Mouse (Mus musculus): Measurements from ENCODE around the gene Ngp.
A peak's percentile ranks its signal among the peaks of the same experiment; 100 is the strongest.

Gene Ngp

DNA sequence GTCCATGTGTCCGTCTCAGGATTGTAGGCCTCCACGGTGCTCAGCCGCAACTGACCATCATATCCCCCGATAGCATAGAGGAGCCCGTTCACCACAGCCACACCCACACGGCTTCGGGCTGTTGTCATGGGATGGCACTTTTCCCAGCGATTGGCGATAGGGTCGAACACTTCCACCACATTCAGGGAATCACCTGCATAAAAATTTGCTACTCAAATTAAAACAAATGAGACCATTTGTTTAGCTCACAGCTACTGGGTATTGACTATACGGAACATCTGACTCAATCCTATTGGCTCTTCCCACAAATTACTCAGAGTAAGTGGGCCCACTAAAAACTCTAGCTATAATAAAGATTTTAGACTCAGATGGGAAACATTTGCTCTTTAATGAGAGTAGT, 16.5 kb downstream of the Ngp start:
- DNase-seq (ENCODE audit: low spot score) = no peak

DNA sequence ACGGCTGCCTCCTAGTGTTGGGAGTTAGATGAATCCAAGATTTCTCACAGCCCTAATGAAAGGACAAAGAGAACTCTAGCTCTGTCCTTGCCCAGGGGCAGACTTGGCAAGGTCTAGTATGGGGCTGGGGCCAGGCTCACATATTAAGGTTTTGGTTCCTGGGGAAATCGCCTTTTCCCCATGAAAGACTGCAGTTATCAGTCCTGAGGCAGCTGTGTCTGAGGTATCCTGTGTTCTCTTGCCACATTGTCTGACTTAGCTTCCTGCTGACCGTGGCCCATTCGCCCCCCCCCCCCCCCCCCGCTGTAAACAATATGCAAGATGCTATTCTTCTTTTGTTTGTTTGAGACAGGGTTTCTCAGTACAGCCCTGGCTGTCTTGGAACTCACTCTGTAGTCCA, 20.5 kb downstream of the Ngp start:
- DNase-seq (ENCODE audit: low spot score) = no peak

DNA sequence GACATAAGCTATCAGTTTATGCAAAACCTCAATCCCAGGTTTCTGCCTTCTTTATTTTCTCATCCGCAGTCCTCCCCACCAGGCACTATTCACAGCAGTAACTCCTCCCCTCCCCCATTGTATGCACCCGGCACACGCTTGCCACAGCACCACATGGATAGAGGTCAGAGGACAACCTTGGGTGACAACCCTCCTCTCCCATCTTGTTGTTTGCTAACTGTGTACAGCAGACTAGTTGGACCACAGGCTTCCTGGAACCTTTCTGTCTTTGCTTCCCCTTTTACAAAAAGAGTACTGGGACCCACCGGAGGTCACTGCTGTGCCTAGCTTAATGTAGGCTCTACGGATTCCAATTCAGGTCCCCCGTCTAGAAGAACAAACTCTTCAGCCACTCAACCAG, 21.0 kb downstream of the Ngp start:
- DNase-seq (ENCODE audit: low spot score) = no peak

DNA sequence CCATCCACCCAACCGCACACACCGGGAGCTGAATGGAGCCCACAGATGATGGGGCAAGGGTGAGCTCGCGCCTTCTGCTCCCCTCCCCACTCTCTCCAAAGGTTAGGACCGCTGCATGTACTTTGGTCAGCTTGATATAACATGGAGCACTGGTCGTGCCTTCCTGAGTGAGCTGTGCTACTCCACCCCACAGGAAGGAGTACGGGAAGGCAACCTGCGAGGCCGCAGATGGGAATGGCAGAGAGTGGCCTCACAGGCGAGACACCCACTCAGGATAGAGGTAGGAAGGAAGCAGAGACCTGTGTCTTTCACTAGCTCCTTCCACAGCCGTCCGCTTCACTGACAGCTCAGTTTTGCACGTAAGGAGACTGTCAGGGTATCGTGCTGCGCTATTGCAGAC, 28.8 kb downstream of the Ngp start:
- no peak for DNase-seq (ENCODE audit: low spot score)

DNA sequence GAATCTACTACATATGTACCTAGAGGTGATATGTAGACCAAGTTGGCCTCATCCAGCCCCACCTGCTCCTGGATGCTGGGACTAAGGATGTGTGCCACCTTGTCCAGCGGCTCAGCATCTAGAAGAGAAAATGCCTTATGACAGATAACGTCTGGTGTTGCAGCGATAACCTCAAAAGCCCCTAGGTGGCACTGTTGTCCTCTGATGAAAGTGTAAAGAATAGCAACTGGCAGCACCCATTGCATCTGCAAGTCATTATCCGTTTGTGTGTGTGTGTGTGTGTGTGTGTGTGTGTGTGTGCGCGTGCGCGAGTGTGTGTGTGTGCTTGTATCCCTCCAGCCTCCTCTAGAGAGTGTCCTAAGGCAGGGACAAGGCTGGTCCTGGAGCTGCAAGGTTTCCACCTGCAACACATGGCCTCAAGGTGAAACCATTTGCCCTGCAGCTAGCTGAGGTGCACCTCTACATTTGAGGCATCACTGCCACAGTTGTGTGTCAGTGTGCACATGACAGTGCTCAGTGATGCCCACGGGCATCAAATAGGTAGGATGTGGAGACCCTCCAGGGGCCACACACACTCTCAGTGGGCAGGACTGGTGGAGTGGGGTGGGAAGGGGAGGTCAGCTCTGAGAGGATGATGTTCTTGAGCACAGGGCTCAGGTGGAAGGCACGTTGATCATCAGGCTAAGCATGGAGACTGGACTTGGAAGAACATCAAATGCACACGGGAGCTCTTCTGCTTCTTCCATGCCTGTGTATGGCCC, 29.5 kb downstream of the Ngp start:
- DNase-seq (ENCODE audit: low spot score) = peak; percentile 23

DNA sequence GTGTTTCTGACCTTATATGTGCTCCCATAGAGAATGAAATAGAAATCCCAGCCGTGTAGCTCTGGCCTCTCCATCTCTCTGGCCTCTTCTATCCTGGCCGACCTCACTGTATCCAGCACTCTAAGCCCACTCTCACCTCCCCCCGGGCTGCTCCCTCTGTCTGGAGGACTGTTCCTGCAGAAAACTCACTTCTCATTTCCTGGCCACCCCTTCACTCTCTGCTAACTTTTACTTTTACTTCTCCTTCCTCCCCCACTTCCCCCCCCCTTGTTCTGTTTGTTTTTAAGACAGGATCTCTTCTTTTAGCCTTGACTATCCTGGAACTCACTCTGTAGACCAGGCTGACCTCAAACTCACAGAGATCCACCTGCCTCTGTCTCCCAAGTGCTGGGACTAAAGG, 33.0 kb downstream of the Ngp start:
- no peak for DNase-seq (ENCODE audit: low spot score)

DNA sequence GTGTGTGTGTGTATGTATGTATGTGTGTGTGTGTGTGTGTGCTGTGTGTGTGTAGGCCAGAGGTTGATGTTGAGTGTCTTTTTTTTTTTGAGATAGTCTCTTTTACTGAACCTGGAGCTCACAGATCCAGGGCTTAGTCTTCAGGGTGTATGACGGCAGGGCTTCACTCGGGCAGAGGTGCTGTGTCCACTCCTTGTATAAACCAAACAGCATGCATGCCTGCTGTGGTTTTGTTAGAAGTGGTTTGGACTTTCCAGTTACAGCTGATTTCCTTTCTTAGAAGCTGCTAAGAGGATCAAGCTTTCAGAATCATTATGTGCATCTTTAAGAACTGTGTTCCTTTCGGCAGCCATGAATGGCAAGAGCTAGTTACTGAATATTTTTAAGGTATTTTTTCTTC, 38.4 kb downstream of the Ngp start:
- no peak for DNase-seq (ENCODE audit: low spot score)

DNA sequence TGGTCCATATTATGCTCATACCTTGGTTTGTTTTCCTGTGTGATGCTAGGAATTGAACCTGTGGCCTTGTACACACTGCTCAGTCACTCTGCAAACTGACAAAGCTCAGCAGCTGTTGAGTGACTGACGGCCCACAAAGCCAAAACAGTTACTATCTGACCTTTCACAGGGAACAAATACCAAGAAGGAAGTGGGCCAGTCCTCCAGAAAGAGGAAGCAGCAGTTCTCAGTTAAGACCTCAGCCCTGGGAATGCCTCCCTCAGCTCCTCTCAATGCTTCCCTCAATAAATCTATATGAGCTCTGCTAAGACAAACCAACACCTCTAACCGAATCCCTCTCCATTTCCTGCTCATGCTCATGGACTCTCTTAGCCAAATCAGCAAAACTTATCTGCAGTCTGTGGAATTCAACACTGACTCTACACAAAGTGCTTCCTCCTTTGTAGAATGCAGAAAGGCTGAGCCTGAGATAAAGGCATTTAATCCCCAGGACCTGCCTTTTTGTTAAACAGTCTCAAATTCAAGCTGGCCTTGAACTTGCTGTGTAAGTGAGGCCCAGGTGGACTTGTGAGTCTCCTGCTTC, 39.7 kb downstream of the Ngp start:
- DNase-seq (ENCODE audit: low spot score) = no peak

DNA sequence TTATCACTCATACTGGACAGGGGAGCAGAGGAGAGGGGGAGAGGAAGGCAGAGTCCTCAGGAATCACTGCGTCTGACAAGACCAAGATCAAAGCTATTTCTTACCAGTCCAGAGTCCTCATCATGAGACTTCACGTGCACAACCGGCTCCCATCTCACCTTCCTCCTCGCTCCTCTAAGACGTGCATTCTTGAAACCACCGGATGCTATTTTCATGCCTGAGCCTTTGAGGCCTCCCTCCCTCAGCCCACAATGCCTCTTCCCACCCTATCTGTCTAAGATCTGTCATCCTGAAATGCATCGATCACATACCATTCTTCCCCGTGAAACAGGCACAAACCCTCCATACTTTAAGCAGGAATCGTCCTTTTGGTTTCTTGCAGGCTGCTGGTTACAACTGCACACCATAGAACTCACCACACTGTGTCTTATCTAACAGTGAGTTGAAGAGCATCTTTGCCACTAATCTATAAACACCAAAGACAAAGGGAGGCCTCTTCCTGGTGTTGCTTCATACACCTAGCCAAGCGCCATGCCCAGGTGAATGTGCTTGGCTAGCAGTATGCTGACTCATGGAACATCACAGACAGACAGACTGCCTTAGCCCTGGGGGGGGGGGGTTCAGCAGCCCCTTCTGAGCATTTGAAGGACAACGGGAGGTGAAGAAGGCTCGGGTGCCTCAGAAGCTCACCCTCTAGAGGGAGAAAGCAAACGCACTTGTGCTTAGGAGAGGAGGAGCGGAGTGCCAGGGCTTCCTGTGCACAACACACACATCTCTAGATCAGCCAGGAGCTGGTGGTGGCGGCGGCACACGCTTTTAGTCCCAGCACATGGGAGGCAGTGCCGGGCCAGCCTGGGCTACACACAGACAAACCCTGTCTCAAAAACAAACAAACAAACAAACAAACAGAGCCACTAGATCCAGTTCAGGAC, 41.6 kb downstream of the Ngp start:
- no peak for DNase-seq (ENCODE audit: low spot score)

DNA sequence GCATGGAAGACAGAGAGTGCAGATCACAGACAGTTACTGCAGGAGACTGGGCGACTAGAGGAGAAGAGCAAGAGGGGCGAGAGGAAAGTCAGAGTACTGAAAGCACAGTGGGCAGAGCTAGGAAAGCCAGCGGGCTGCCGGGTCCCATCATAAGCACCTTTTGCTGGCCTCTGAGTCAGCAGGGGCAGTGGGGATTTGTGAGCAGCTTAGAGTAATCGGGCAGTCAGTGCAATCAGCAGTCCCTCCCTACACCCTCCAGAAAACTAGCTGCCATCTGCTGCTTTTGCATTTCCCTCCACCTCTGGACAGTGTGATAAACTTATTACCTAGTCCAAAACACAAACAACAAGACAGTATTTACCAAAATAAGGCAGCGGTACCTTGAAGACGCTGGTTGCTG, 42.8 kb downstream of the Ngp start:
- no peak for DNase-seq (ENCODE audit: low spot score)

DNA sequence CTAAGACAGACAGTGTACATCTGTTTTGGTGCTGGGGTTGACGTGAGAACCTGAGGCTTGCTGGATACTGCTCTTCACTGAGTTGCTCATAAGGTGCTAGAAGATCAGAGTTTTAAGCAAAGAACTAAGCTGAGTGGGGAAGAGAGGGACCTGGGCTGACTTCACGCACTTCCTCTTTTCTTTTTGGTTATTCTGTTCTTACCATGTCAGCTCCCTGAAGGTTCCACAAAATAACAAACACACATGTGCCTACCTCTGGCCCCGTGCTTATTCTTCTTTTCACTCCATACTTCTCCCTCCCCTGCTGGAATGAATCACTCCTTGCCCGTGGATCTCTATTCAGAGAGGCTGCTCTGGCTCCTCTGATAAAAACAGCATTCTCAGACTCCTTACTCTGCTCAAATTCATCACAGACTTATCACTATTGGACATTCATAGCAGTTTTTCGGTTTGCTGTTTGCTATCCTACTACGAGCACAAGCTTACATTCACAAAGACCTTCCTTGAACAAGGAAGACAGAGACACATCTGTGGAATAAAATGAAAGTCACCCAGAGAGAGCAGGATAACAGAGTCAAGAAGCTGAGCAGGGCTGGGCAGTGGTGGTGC, 44.5 kb downstream of the Ngp start:
- DNase-seq (ENCODE audit: low spot score) = no peak

DNA sequence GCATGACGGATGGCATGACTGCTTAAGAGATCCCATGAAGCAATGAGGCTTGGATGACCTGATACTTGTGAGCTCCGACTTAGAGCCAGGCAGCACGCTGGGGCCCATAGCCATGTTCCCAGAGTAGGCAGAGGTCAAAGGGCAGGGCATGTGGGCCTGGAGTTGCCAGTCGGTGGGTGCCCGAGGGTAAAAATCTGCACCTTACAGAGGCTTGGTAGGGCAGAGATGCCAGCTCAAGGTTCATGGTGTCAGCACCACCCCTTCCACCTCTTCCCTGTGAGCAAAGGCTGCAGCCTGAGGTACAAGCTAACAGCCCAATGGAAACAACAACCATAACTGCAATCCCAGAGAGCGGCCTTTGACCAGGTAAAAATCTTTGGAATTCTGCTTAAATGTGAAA, 45.8 kb downstream of the Ngp start:
- DNase-seq (ENCODE audit: low spot score) = no peak

DNA sequence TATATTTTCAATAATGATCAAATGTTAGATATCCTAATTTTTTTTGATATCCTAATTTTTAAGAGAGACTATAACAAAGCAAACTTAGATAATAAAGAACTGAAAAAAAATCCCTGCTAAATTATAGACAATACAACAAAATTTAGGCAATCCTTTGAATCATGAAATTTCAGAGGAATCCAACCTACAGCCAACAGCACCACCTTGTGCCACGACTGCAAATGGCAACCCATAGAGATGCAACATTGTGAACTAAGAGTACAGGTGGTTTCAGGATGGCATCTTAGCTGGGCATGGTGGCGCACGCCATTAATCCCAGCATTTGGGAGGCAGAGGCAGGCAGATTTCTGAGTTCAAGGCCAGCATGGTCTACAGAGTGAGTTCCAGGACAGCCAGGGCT, 46.6 kb downstream of the Ngp start:
- DNase-seq (ENCODE audit: low spot score) = no peak
